Mouse (Mus musculus) spleen, adult 18-20 months (tissue): ENCODE results near the gene Rpl36a-ps1.
"Not testable (repeated sequence)": the region's sequence is repeated elsewhere in the genome, so short reads cannot be mapped to it uniquely, and the experiment has no call there.

Source experiments
- DNase-seq, 2 experiments: peaks; one replicate each; pipeline ENCODE4 v3.0.0; 2022; ENCODE audit warnings: mixed read lengths in 2 of 2

The Rpl36a-ps1 gene

DNA sequence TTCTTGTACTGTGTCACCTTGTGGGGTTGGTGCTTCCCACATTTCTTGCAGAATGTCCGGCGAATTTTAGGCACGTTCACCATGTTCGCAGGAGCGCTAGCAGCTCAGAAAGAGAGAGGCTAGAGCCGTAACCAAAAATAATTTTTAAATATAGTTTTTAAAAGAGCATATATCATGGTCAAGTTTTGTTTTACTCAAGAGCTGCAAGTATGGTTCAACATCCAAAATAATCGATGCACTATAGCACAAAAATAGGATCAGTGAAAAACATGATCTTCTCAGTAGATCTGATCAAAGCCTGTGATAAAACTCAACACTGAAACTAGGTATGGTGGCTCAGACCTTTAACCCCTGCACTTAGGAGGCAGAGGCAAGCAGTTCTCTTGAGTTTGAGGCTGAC is at the start of gene Rpl36a-ps1:
Rpl36a-ps1 (minus strand) TSS at position 101 of the 400 bp plus-strand sequence.
- DNase-seq, result no peak

DNA sequence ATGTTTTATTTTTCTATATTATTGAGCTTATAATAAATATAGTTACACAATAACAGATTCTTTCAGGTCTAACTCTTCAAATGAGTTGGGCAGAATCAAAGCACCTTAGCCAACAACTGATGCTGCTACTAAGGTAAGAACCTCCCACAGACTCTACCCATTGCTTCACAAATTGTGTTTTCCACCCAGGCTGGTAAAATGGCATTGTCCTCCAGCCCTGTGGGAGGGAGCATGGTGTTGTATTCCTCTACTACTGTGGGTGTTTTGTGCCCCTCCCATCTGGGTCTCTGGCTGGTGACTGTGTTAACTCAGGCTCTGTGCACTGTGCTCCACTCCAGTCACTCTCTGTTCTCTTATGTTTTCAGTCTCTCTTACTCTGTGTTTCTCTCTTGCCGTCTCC is 49.4 kb upstream of the Rpl36a-ps1 start:
- no peak for DNase-seq

DNA sequence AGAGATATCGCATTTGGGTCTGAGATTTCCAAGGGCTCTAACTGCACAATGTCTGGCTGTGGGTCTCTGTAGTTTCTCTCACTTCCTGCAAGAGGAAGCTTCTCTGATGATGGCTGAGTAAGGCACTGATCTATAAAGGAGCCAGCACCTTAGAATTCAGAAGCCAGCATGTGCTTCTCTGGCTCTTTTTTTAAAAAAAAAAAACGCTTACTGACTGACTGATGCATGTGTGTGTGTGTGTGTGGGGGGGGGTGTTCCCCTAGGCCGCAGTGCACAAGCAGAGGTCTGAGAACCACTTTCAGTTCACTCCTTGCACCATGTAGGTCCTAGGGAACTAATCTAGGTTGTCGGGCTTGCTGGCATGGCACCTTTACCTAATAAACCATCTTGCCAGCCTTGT is 47.3 kb upstream of the Rpl36a-ps1 start:
- DNase-seq, result no peak

DNA sequence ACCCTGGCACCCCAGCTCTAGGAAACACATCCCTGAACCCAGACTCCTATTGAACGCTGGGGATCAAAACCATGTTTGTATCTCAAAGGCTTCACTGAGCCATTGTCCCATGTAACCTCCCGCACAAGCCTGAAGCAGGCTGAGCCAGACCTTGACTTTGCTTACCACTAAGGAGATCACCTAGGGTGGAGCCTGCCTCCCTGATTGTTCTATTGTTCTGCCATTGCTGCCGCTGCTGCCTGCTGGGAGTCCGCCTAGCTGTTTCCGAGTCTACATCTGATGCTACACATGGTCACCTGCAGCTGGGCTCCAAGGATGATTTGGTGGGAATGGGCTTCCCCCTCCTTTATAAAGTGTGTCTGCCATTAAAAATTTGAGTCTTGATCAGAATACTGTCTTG is 45.2 kb upstream of the Rpl36a-ps1 start:
- not testable (repeated sequence) for DNase-seq

DNA sequence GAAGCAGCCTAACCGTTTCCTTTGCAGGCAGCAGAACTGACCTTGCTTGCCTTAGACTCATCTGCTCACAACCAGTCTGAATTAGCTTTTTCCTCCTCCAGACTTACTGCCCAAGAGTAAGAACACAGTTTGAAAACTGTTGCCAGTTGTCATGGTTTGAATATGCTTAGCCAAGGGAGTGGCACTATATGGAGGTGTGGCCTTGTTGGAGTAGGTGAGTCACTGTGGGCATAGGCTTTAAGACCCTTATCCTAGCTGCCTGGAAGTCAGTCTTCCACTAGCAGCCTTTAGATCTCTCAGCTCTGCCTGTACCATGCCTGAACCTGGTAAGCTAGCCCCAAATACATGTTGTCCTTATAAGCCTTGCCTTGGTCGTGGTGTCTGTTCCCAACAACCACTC is 43.6 kb upstream of the Rpl36a-ps1 start:
- DNase-seq, result no peak

DNA sequence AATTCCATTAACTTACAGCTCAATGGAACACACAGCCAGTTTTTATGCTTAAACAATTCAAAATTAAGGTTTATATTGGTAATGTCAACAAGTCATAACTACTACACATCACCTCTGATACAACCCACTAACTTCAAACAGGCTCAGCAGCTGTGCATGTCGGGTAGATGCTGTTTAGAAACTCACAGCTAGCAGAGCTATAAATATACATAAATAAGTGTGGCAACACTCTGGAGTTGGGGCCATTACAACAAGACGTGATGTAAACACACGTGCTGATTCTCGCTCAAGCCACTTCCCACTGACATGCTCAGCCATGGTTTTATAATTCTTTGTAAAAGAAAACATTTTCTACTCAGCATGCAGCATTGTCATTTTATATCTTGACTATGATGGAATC is 41.9 kb upstream of the Rpl36a-ps1 start:
- no peak for DNase-seq

DNA sequence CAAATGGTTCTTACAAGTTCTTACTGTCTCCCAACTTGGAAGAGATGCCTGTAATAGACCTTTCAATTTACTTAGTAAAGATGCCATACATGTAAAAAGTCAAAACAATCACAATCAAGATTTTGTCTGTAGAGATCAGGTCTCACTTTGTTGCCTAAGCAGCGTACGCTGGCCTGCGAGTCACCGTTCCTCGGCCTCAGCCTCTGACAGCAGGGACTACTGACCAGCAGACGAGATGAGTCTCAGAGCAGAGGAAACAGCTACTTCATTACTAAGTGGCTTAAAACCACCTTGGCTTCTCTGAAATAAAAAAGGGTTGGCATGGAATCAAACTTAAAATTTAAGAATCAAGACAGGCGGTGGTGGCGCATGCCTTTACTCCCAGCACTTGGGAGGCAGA is 40.7 kb upstream of the Rpl36a-ps1 start:
- DNase-seq, result not testable (repeated sequence)

DNA sequence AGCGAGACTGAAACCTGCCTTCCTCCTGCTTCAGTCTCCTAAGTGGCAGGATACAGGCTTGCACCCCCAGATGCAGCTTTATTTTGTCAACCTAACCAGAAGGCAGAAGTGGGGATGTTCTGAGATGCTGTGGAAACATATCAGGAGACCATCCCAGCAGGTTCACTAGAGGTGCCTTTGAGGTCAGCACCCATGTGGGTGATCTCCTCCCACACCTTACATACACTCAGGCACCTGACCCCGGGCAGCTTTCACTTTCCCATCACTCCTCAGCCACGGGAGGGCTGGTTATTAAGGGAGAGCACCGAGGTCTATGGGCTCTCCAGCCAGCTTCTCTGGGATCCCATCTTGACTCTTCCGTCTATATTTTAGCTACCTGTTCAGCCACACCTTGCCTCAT is 38.5 kb upstream of the Rpl36a-ps1 start:
- no peak for DNase-seq

DNA sequence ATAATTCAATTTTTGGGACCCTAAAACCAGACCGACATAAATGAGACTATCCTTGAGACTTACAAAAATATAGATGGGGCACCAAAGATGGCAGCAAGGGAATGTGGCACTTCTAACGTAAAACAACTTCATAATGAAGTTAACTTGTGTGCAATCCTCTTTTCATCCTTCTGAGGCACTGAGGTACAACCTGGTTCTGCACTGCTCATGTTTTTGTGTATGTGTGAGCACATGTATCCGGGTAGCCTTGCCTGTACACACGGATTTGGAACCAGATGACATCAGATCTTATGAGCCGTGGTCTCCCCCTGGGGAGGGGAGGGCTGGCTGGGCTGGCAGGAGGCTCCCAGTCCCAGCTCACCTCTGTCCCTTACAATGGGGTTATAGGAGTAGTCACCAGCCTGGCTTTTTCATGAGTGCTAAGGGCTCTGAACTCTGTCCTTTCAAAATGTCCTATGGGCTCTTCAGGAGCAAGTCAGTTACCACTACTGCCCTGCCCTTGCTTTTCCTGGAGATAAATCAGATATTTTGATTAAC is 37.3 kb upstream of the Rpl36a-ps1 start:
- DNase-seq, result no peak

DNA sequence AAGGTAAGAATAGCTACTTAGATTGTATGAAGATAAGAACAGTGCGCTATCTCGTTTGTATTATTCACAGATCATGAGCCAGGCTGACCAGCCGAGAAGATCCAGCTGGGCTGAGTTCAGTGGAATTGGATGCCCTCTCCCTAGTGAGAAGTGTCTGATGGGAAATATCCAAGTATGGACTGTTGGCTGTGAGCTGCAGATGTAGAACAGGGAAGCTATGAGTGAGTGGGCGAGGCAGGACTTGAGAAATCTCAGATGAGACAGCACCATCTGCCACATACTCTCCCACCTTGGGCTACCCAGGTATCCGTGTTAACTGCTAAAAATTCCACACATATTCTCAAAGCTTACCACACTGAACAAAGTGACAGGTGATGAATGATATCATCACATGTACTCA is 35.9 kb upstream of the Rpl36a-ps1 start:
- DNase-seq, result no peak

DNA sequence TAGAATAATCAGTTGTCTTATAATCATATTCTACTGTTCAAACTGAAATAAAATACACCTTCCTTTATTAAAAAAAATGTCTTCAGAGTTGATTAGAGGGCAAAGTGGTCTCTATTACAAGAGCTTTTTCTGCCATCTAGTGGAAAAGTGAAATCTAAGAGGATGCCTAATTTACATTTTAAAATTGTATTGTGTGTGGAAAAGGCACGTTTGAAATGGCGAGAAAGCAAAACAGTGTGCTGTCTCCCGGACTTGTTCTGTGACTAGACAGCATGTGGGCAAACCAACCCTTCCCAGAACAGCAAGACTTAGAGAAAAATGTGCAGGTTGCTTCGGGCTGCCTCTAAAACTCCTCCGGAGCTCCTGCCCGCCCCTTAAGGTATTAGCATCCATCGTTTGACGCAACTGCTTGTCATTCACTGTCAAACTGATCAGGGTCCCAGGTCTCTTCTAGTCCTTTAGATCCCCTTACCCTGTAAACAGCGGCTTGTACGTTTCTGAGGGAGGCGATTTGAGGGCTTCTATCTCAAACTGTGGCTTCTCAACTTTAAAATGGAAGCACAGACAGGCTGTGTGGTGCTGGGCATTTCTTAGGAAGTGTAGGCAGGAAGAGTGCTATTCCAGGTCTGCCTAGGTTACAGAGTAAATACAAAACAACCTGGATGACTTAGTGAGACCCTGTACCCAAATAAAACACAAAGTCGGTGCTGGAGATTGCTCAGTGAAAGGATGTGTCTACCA is 28.4 kb upstream of the Rpl36a-ps1 start:
- DNase-seq, result no peak

DNA sequence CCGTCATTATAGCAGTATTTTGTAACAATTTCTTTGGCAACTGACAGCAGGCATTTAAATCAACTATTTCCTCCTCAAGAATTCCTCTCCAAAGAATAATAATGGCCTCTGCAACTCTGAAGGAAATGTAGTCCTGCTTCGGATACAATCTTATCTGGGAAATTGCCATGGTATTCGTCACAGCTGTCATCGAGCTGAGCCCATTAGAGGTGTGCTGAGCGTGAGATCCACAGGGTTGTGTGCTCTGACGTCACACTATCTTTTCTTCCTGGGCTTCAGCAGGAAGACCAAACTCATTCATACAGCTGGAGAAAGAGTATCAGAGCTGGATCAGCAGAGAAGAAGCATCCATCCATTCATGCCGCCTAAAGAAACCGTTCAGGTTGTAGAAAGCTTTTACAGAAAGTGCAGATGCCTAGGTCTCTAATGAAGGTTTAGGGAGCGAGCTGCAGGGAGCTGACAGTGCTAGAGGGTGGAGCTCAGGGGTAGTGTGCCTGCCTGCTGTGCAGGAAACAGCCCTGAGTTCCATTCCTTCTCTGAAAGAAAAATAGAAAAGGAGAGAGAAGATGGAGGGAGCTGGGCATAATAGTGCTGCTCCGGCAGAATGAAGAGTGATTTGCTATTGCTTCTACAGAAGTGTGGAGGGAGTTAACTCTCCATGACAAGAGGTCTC is 25.2 kb upstream of the Rpl36a-ps1 start:
- DNase-seq, result no peak

DNA sequence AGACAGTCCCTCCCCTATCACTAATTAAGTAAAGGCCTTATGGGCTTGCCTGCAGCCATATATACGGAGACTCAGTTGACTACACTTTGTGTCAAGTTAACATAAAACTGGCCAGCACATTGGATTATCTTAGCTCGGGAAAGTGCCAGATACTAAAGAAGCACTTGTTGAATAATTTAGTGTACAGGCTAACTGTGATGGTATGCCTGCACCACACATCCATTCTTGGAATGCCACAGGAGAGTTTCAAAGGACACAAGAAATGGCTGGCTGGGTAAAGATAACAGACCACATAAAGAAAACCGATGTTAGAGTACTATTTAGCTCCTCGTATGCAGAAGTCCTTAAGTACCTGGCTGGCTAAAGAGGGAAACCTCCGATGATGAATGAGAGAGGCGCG is 24.6 kb upstream of the Rpl36a-ps1 start:
- DNase-seq, result no peak

DNA sequence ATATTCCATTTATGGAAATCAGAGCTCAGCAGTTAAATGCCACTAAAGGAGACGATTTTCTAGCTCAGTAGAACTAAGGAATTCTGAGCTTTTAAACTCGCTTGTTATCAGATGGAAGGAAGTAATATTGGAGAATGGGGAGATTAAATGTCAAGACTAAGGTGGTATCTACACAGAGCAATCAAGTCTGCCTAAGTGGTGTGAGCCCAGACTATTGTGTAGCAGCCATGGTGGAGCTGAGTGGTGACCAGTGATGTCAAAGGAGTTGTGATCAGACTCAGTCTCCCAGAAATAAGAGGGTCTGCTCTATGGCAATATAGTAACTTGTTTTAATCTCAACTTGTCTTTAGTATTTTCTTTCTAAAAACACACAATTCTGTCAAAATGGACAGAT is 16.8 kb upstream of the Rpl36a-ps1 start:
- no peak for DNase-seq

DNA sequence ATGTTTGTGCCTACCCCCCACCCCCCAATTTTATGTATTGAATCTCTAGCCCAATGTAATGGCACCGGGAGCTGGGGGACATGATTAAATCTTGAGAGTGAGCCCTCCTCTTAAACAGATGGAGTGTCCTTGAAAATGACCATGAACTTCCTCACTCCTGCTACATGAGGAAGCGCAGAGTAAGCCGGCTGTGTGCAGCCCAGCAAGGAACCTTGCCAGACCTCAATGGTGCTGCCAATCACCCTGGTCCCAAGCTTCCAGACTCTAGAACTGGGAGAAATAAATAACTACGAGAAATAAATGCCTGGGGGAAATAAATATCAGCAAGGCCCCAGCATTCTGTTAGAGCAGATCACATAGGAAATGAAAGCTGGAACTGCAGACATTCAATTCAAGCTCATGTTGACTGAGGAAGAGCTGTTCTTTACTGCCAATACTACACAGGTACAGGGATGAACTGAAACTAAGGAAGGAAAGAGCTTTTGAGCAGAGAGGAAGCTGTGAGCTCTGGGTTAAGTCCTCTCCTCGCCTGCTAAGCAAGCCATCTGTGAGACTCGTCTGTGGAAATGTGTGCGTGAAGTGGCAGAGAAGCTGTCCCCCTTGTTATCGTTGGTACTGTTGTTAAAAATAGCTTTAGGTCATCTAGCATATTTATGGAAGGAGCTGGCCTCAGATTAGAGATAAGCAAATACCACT is 16.3 kb upstream of the Rpl36a-ps1 start:
- no peak for DNase-seq

DNA sequence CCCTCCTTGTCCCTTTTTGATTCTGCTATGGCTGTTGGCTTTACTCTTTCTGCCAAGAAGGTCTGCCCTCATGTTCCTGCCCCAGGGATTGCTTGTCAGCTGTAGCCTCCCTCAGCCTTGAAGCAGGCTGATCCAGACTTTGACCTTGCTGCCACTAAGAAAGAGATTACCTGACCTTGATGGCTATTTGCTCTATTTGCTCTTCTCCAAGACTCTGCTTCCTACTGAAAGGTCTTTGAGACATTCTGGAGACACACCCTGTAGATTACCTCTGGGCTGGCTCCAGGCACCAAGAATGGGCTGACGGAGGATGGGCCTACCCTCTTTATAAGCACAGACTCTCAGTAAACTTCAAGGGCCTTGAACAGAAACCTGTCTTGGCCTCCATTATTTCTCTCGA is 1.6 kb downstream of the Rpl36a-ps1 start:
- DNase-seq, result no peak

DNA sequence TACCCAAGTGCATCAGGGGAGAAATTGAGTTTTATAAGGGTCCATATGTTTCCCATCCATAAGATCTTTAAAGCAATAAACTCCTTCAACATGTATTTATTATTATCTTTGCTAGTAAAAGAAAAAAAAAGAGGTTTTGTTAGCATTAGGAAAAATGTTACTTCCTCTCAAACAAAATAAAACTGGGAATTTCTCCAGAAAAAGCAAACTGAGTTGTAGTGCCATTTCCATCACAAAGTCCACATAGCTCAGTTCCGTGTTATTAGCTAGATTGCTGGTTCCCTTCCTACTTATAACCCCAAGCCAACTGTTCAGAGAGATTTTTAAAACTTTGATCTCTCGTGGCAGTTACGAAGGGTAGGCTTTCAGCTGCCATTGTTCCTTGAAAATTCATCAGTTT is 3.5 kb downstream of the Rpl36a-ps1 start:
- no peak for DNase-seq

DNA sequence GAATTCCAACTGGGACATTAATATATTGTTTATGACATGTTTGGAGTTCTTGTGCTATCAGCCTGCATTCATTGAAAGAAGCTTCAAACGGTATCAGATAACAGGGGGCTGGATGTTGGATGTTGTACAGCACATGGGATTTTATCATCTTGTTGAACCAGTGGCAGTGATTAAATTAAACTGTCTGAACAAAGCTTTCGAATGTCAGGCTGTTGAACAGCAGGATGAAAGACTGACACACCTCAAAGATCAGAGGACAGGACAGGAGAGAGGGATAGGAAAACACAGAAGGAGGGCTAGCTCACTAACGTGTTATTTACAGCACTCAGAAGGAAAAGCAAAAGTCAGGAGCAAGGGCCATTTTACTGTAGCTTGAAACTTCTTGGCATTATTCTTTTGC is 4.3 kb downstream of the Rpl36a-ps1 start:
- DNase-seq, result no peak

DNA sequence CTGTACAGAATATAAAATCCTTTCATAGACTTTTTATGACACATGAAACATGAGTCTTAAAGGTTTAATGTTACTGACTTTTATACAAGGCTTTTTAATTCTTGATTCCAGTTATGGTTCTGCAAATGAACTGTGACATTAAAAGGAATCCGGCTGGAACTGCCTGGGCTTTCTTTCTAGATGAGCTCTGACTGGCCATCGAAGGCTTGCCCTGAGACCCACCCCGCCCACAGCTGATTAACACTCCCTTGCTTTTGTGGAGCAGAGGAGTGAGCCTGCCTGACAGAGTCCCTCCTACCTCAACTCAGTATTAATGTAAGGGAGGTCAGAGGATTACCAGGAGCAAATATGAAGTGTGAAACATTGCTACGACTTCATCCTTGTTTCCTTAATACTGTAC is 22.2 kb downstream of the Rpl36a-ps1 start:
- DNase-seq, result no peak

DNA sequence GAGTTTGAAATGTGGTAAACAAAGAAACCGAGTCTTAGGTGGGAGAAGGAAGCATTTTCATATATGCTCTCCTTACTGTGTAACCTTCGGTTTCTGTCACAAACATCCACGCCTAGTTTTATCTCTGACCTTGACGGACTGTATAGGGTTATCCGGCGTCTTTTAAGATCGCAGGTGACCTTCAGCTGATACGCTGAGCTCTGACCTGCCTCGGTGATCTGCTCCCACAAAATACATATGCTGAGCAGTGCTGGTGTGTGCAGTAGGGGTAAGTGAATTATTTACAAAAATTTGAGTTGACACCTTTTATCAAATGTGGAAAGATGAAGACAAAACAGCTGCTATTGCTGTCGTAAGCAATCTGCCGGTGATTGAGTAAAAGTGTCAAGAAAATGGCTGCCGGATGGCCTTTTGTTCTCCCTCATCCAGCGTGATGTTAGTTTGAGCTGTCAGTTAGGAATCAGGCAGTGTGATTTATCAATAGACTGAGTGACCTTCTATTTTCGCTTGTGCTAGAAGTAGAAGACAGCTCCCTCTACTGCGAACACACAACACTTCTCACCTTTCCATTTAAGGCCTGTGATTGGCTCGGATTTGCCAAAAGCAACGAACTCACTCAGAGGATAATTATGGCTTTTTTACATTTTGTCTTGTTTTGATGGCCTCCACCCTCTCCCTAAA is 35.0 kb downstream of the Rpl36a-ps1 start:
- no peak for DNase-seq

DNA sequence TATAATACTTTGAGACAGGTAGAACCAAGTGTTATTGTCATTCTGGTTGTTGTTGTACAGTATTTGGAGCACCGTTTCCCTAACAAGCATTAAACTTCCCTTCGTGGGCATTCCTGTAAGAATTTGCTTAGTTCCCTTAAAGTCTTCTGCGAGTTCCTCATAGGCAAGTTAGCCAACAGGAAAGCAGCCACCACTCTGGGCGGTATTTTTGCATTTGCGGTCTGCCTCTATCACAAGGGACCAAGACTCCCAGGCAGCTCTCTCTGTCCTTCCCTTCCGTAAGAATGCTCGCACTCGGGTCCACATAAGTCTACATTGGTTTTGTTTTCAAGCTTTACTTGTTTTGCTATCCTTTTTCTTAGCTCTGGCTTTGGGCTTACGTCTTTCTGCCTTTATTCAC is 37.3 kb downstream of the Rpl36a-ps1 start:
- no peak for DNase-seq

DNA sequence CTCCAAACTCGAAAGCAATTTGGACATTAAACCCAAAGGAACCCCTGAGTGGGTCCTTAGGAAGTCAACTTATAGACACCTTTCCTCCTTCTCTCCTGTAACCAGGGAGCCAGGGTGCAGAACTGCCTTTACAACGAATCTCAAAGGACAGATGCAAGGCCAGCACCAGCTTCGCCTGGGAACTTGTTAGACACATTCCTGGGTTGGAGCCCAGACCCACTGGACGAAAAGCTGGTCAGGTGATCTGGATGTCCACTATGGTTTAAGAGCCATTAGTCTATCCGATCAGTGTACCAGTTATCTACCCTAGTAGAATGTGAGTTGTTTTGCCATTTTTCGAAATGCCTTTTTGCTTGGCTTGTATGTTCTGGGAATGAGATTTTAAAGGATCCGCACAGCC is 41.7 kb downstream of the Rpl36a-ps1 start:
- DNase-seq, result no peak

DNA sequence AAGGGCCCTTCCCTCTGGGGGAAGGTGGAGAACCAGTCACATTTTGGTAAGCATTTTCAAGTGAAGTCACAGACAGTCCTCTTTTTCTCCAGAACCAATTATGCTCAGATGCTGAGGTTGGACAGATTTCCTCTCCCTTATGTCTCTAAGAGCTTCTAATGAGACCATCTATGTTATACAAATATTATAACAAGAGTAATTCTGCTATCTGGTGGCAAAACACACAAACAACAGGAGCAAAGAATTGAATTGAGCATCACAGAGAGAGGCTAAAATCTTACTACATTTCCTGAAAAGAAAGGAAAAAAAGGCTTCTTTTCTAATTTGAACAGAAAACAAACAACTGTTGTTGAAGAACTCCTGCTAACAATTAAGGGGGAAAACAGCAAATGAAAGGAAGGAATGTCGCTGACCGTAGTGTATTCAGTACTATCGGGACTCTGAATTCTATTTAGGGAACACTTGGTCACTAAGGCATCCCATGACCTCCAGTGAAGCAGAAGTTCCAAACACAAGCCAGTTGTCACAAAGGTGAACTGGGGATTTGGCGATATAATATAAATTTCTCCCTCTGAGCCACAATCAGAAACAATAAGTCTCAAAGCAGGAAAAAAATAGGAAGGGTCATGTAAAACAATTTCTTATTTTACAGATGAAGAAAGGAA is 42.4 kb downstream of the Rpl36a-ps1 start:
- DNase-seq, result no peak
